Mouse (Mus musculus) megakaryocyte-erythroid progenitor cell, adult 5-6 weeks (primary cell): ENCODE results near the gene Glrx5. TPM values are rescaled to one million over a fixed set of nuclear protein-coding genes. Genes with fewer than 3 reads are reported as not detected.

Source experiments
- ATAC-seq: replicated peaks from 2 replicates; pipeline ENCODE4 v1.8.0; 2016; ENCODE audit warnings: mild to moderate bottlenecking, inconsistent platforms; ENCODE audit not compliant: severe bottlenecking, poor library complexity, low FRiP score, low TSS enrichment
- total RNA-seq, 2 experiments: library from RNA; stranded (forward) in 1 of 2; stranded (reverse) in 1 of 2; fragments of 200-1000, 215-1000 nt in 1 of 2; fragments of >200 nt in 1 of 2; fragmentation: Nextera tagmentation in 1 of 2; gene quantifications; 2 replicates each; pipeline ENCODE4 v1.2.3; 2014 to 2017

The Glrx5 gene
- total RNA-seq, 2 experiments from 2014 or later: 86.9 to 193 TPM

DNA sequence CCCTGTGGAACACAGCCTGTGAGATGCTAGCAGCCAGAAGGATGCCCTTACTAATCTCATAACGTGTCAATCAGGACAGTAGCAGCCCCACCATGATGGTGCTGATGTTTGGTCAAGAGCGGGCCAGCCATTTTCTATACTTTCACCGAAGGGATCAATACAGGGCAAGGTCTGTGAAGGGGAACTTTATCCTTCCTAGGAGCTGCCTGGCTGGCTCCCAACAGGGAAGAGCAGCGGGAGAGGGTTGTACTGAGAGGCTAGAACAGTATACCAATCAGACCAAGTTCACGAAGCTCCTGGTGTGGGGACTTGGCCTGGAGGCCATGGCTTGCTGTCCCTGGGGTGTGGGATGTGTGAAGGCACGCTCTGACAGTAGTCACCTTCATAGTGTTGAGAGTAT, 22.8 kb downstream of the Glrx5 start:
- ATAC-seq: no peak

DNA sequence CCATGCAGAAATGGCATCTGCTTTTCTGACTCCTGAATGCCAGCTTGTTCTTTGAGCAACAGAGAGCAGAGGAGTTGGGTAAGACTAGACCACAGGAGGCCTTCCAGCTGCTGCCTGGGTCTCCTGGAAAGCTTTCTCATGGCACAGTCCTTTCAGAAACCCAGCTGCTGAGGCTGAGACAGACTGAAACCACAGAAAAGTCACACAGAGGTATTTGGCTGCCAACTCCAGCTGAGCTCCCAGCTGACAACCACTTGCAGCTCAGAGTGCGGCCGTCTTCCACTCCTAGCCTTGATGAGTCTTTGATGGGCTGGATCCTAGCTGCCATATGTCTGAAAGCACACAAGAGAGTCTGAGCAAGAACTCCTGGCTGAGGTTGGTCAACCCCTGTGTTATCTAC, 27.5 kb downstream of the Glrx5 start:
- no peak for ATAC-seq

DNA sequence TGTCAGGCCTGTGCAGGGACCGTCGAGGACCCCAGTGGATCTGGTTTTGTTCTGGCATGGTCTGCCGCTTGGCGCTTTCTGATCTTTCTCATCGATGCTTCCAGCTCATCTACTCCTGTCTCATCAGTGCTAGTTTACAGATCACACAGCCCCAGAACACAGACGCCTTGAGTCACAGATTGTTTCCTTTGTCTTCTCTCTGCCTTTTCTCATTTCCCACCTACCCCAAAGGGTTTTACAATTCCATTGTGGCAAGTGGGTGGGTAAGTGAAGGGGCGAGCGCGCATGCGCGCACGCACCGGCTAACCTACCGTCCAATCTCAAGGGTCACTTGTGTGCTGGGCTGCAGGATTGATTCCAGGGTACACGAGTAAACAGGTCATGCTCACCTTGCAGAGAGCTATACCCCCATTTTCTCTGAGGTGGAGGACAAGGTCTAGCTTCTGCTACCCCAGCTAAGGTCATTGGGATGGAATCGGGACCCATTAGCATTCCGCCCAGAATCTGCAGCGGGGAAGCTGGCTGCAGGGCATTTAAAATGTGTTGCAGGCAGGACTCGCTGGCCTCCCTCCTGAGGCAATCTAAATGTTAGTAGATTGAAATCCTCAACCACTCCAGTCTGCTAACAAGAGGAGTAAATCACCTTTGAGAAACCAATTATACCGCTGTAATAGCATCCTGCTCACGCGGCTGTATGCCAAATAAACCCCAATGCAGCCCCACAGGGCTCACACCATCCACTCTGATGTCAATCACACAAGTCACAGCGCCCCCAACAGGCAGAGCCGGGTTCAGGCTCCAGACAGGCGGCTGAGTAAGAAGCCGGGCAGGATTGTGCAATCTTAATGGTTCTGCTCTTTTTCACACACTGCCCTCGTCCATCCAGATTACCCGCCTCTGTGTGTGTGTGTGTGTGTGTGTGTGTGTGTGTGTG, 31.0 kb downstream of the Glrx5 start:
- ATAC-seq: no peak

GRCm38 (mm10) chr12:105064168-105064567, 31.7 kb downstream of the Glrx5 start:
- no peak for ATAC-seq

DNA sequence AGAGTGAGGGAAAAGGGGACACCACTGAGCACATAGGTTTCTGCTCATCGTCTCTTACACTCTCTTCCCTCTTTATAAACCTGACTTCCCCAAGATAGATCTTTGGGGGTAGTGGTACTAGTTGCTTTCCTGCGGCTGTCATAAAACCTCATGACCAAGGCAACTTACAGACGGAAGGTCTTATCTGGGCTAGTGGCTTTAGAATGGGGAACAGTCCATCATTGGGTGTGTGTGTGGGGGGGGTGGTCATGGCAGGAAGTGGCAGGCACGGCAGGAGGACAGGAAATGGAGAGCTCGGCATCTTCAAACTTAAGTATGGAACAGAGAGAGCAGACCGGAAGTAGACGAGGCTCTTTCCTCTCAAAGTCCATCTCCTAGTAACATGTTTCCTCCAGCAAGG, 32.6 kb downstream of the Glrx5 start:
- no peak for ATAC-seq

GRCm38 (mm10) chr12:105066523-105066922, 34.0 kb downstream of the Glrx5 start:
- ATAC-seq: no peak

DNA sequence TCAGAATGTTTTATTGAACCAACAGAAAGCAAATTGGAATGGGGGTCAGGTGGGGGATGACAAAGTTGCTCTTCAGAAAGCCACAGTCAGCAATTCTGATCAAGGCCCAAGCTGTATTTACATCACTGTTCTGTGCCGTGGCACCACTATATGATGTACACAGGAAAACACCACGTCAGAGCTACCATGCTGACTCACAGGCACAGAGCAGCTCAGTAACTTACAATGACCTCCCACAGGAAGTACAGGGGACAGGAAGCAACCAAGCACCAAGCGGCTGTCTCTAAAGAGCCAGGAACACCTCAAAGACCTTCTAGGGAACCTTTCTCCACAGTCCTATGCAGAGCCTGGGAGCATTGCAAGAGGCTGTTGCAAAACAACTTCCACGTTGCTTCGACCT, 36.4 kb downstream of the Glrx5 start:
- 0 out of 2 replicates have a peak, but pooled peaks have one; percentile 23 for ATAC-seq

- peak; percentile 85 for ATAC-seq
Observed at GRCm38 (mm10) chr12:105073708-105074107, 41.2 kb downstream of the Glrx5 start.

- ATAC-seq: no peak
Observed at GRCm38 (mm10) chr12:105075496-105075895, 43.0 kb downstream of the Glrx5 start.

GRCm38 (mm10) chr12:105076511-105076910, 44.0 kb downstream of the Glrx5 start:
- ATAC-seq: no peak

GRCm38 (mm10) chr12:105077232-105077631, 44.7 kb downstream of the Glrx5 start:
- ATAC-seq: no peak

- no peak for ATAC-seq
Observed at GRCm38 (mm10) chr12:105084171-105084570, 51.7 kb downstream of the Glrx5 start.

DNA sequence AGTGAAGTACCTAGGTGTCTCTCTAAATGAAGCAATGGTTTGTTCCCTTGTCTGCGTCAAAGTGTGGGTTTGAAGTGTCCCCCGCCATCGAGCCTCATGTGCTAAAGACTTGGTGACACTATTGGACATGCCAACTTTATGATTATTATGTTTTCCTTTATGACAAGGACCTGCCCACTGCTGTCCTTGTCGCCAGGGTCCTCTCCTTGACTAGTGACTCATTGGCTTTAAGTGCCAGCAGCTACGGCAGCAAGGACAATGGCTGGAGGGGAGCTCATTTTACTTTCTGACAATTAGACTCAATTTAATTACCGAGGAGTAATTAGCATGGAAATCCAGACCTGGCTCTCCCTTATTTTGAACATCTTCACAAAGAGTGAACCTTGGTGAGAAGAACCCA, 52.3 kb downstream of the Glrx5 start:
- ATAC-seq: no peak

DNA sequence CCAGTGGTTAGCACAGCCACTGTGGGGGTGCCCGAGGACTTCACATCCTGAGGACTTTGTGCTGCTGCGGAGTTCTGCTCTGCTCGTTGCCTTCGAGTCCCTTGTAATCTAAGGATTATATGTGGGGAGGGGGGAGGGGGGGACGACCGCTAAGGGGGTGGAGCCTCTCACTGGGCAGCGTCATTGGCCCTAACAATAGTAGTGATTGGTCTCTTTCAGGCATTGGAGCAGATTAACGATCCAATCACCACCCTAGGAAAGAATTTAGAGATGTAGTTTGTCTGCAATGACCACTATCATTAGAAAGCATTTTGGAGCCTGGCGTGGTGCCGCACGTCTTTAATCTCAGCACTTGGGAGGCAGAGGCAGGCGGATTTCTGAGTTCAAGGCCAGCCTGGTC, 52.8 kb downstream of the Glrx5 start:
- ATAC-seq: no peak

GRCm38 (mm10) chr12:105086781-105087180, 54.3 kb downstream of the Glrx5 start:
- ATAC-seq: no peak

GRCm38 (mm10) chr12:105087353-105087752, 54.9 kb downstream of the Glrx5 start:
- ATAC-seq: no peak

DNA sequence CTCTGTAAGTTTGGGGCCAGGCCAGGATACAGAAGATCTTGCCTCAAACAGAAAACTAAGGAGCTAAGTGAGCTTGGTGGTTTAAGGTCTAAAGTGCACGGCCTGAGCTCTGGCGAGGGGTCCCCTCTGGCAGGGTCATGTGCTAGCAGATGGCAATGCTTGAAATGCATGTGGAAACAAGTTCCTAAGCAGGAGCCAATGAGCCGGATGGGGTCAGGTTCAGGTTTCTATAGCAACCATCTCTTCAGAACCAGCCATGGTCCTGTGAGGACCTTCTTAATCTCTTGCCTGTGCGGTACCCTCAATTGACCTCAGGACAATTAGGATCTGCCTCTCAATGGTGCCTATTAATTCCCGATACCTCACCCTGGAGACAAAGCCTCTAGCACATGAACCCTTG, 56.7 kb downstream of the Glrx5 start:
- no peak for ATAC-seq

DNA sequence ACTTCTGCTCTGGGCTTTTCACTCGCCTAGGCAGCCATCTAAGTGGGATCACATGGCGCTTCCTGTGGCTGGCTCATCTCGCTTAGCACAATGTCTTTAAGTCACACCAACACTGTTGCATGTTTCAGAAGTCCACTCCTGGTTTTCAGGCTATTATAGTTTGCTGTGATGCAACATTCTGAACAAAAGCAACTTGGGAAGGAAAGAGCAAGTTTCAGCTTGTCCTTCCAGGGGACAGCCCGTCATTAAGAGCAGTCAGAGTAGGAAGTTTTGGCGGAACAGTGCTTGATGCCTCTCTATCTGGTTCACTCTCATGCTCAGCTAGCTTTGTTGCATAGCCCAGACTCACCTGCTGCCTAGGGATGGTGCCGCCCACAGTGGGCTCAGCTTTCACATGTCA, 59.1 kb downstream of the Glrx5 start:
- ATAC-seq: no peak
